Mouse (Mus musculus) hindbrain, embryonic 16.5 days (tissue): ENCODE results near the gene Ppm1l. TPM values are rescaled to one million over a fixed set of nuclear protein-coding genes. Genes with fewer than 3 reads are reported as not detected.

ENCODE experiments used
- ATAC-seq: fragments of 200-750 bp; cut with Nextera tagmentation; 2 replicates; pipeline ENCODE4 v1.8.0; 2017; ENCODE audit warnings: moderate TSS enrichment, moderate library complexity
- H3K27ac ChIP-seq: fragments of 300-500 bp; sonication (generic); 2 replicates; pipeline ENCODE4 v1.5.1; 2014; ENCODE audit warnings: low read depth, mild to moderate bottlenecking, control low read depth, low read length, moderate library complexity
- H3K27me3 ChIP-seq: fragments of 300-500 bp; sonication (generic); replicated peaks from 2 replicates; pipeline ENCODE4 v1.6.1; 2014; ENCODE audit warnings: low read length; ENCODE audit not compliant: control insufficient read depth, insufficient read depth
- H3K36me3 ChIP-seq: fragments of 300-500 bp; sonication (generic); 2 replicates; pipeline ENCODE4 v1.6.1; 2014; ENCODE audit warnings: mild to moderate bottlenecking, low read length, moderate library complexity, mixed read lengths; ENCODE audit not compliant: control insufficient read depth, insufficient read depth
- H3K4me1 ChIP-seq: fragments of 300-500 bp; sonication (generic); 2 replicates; pipeline ENCODE4 v1.6.1; 2014; ENCODE audit warnings: low read depth, low read length; ENCODE audit not compliant: control insufficient read depth, insufficient read depth
- H3K4me2 ChIP-seq: fragments of 300-500 bp; sonication (generic); 2 replicates; pipeline ENCODE4 v1.6.1; 2014; ENCODE audit warnings: mild to moderate bottlenecking, low read length, control low read depth, moderate library complexity
- H3K4me3 ChIP-seq: fragments of 300-500 bp; sonication (generic); 2 replicates; pipeline ENCODE4 v1.5.1; 2014; ENCODE audit warnings: mild to moderate bottlenecking, low read length, control low read depth, moderate library complexity
- H3K9ac ChIP-seq: fragments of 300-500 bp; sonication (generic); 2 replicates; pipeline ENCODE4 v1.6.1; 2014; ENCODE audit warnings: low read depth, mild to moderate bottlenecking, control low read depth, low read length, moderate library complexity
- H3K9me3 ChIP-seq: fragments of 300-500 bp; sonication (generic); 2 replicates; pipeline ENCODE4 v1.6.1; 2014; ENCODE audit warnings: mild to moderate bottlenecking, low read length, moderate library complexity; ENCODE audit not compliant: control insufficient read depth
- WGBS: fragments of 180-500 bp; shearing (Covaris S2); extraction: QIAGEN DNeasy Blood & Tissue Kit; methylation state at CpG from one replicate; pipeline ENCODE4 v1.1.7; 2014; 5-methylcytosine and 5-hydroxymethylcytosine counted together
- polyA plus RNA-seq: library from polyadenylated mRNA; unstranded; fragments of >200 nt; fragmentation: Nextera tagmentation; extraction: Ambion mirVana; gene quantifications from 2 replicates; pipeline ENCODE4 v1.2.1, GENCODE M21; 2015

Gene Ppm1l
- polyA plus RNA-seq, 1 experiment from 2014 or later: 19.1 TPM

DNA sequence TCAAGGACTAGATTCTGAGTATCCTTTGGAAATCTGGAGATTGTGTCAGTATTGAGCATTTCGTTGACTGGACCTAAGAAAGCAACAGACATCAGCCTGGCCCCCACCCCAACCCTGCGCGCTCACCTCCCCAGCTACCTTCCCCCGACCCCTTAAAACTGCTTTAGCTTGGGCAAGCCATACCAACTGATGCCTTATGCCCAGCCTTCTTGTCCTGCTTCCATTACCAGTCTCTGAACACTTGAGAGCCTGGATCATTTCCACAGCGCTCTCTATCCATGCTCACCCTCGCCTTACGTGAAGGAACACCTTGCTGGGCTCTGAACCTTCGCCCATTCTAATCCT, 41.9 kb downstream of the Ppm1l start:
- no peak overlapping the region for H3K9ac ChIP-seq
- no peak overlapping the region for H3K27ac ChIP-seq
- H3K4me1 ChIP-seq: peaks cover 7% of the 10 kb centered on the region
- no peaks in the 10 kb centered on the region for H3K27me3 ChIP-seq
- H3K4me3 ChIP-seq: no peak overlapping the region
- 95% methylated on average over 8 of the region's 8 CpGs for WGBS
- no peaks in the 10 kb centered on the region for H3K36me3 ChIP-seq
- H3K9me3 ChIP-seq: no peaks in the 10 kb centered on the region
- no peak for ATAC-seq
- no peak overlapping the region for H3K4me2 ChIP-seq

DNA sequence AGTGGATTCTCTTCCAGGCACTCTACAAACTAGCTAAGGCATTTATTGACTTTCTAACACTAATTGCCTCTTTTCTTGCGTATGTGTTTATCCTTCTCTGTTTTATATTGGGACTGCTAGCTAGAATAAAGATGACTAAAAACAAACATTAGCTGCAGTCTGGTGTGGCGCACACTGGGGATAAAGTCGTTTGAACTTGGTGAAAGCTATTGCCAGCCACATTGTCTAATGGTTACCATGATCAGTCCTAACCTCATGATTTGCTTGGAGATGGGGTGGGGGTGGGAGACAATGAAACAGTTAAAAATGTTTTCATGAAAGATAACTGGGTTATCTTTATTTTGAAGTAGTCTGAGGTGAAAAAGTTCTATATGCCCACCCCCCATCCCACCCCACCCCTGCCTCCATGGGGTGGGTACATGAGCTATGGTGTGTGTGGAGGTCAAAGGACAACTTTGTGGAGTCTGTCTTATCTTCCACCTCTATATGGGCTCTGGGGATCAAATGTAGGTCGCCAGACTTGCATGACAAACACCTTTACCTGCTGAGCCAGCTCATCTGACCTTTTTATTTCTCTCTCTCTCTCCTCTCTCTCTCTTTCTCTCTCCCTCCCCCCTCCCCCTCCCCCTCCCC, 43.7 kb downstream of the Ppm1l start:
- WGBS: 80% methylated on average over 4 of the region's 4 CpGs
- ATAC-seq: no peak

DNA sequence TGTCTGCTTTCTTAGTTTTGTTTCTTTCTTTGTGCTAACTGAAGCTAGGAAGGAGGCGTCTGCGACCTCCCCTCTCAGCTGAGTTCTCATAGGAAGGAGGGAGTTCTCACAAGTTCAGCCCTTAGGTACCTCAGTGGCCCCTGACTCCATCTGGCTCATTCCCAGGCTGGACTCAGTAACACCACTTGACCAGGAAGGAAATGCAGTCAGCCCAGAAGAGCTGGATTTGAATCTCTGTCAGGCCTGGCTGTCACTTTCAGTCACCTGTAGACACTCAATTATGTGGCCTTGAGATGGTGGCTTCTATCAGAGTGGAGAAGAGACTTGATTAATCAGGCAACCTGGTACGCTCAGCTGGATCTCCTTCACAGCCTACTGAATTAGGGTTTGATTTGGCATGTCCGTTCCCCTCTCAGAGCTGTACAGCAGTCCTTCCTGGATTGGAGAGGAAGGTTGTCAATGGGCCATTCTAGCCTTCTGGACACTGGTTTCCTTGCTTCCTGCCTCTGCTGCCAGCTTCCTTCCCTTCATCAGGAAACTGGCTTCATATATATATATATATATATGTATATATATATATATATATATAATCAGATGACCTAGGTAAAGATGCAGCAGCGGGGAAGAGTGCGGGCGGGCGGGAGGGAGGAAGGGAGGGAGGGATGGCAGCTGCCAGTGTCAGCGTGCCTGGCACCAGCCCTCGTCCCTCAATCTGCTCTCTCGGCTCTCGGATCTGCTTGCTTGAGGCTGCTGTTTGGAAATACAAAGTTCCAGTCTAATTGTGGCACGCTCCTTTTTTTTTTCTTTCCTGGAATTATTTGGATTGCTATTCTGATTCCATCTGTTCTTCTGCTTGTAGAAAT, 45.1 kb downstream of the Ppm1l start:
- H3K4me2 ChIP-seq: no peak overlapping the region
- H3K27ac ChIP-seq: peak overlapping the region; percentile 57
- H3K9ac ChIP-seq: no peak overlapping the region
- no peaks in the 10 kb centered on the region for H3K9me3 ChIP-seq
- H3K36me3 ChIP-seq: no peaks in the 10 kb centered on the region
- no peaks in the 10 kb centered on the region for H3K27me3 ChIP-seq
- no peak overlapping the region for H3K4me3 ChIP-seq
- H3K4me1 ChIP-seq: peaks cover 7% of the 10 kb centered on the region
- ATAC-seq: peak; percentile 66; the same call in 1 of the 2 replicates
- WGBS: 68% methylated on average over 13 of the region's 13 CpGs

More for the DNA sequence above, 43.7 kb downstream of the Ppm1l start:
- H3K9me3 ChIP-seq: no peaks in the 10 kb centered on the region
- H3K9ac ChIP-seq: no peak overlapping the region
- H3K4me3 ChIP-seq: no peak overlapping the region
- H3K36me3 ChIP-seq: no peaks in the 10 kb centered on the region
- no peaks in the 10 kb centered on the region for H3K27me3 ChIP-seq
- H3K4me1 ChIP-seq: peaks cover 7% of the 10 kb centered on the region
- H3K4me2 ChIP-seq: no peak overlapping the region
- H3K27ac ChIP-seq: no peak overlapping the region

DNA sequence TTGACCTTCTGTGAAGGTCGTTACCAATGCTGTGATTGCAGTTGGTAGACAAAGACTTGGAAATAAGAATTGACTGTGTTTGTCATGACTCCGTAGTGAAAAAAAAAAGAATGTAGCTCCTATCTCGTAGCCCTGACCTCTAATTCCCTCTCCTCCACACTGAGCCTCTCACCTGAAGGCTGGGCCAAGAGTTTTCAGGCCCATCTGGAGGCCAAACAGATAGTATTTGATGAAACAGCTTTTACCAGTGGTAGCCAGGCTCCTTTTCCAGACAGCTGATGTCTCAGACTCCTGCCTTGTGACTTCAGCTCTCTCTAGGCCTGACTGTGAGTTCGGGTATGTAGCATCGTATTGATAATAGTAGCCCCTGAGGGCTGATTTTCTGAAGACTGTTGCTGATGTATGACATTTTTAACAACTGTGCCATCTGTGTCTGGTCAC, 45.7 kb downstream of the Ppm1l start:
- ATAC-seq: 0 out of 2 replicates have a peak, but pooled peaks have one; percentile 7
- 67% methylated on average over 5 of the region's 5 CpGs for WGBS

DNA sequence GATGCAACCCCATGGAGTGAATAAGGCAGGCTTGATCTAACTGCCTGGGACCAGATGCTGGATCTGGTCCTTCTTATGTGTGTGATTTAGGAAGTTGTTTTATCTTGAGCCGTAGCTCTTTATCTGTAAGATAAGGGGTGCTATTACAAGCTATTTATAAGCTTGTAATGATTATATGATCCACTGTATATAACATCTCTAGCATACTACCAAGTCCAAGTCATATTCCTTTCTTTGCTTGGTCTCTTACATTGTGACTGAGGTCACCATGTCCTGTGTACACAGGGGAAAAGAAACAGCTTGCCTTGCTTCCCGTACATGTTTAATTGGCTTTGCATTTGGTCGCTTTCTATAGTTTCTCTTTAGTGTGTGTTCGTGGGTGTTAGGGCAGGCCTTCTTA, 46.2 kb downstream of the Ppm1l start:
- 79% methylated on average over 4 of the region's 4 CpGs for WGBS
- no peaks in the 10 kb centered on the region for H3K36me3 ChIP-seq
- no peak overlapping the region for H3K4me3 ChIP-seq
- no peak overlapping the region for H3K4me2 ChIP-seq
- no peaks in the 10 kb centered on the region for H3K9me3 ChIP-seq
- H3K4me1 ChIP-seq: peaks cover 7% of the 10 kb centered on the region
- H3K27ac ChIP-seq: no peak overlapping the region
- ATAC-seq: no peak
- H3K9ac ChIP-seq: no peak overlapping the region
- H3K27me3 ChIP-seq: no peaks in the 10 kb centered on the region

More for the DNA sequence above, 45.7 kb downstream of the Ppm1l start:
- H3K36me3 ChIP-seq: no peaks in the 10 kb centered on the region
- peak overlapping the region; percentile 57 for H3K27ac ChIP-seq
- H3K4me3 ChIP-seq: no peak overlapping the region
- no peak overlapping the region for H3K4me2 ChIP-seq
- no peaks in the 10 kb centered on the region for H3K9me3 ChIP-seq
- H3K9ac ChIP-seq: no peak overlapping the region
- peaks cover 7% of the 10 kb centered on the region for H3K4me1 ChIP-seq
- no peaks in the 10 kb centered on the region for H3K27me3 ChIP-seq

DNA sequence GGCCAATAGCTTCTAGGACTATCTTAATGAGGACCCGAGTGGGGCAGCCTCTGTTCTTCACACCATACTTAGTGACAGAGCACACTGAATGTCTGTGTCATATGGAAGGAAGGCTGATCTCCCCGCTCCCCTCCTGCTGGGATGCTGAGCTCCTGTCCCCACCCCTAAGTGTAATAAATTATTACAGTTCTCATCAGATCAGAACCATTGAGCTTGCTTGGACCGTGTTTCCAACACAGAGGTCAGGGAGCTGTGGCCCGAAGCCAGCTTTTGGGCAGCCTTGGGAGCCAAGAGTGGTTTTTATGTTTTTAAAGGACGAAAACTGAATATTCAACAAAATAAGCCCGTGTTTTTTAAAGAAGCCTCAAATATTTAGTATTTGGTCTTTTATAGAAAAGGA, 47.5 kb downstream of the Ppm1l start:
- no peak for ATAC-seq
- peaks cover 7% of the 10 kb centered on the region for H3K4me1 ChIP-seq
- H3K4me3 ChIP-seq: no peak overlapping the region
- no peak overlapping the region for H3K9ac ChIP-seq
- H3K36me3 ChIP-seq: no peaks in the 10 kb centered on the region
- H3K4me2 ChIP-seq: no peak overlapping the region
- no peak overlapping the region for H3K27ac ChIP-seq
- WGBS: 78% methylated on average over 6 of the region's 6 CpGs
- H3K27me3 ChIP-seq: no peaks in the 10 kb centered on the region
- no peaks in the 10 kb centered on the region for H3K9me3 ChIP-seq

DNA sequence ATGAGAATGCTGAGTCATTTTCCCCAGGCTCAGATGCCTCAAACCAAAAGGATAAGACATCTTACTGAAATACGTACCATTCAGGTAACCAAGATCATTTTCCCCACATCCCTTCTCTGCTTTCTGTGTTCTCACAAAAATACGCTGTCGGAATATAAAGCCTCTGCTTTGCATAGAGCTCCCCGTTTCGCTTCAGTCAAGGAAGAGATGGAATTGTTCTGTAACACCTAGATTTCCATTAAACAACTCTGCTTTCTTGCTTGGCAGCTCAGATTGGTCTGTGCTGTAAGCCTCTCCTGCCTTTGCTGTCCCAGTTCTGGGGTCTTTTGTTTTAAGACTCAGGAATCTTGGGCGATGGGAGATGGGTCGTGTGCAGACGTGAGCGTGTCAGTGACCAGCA, 51.3 kb downstream of the Ppm1l start:
- no peaks in the 10 kb centered on the region; the same call in 1 of the 2 replicates for H3K4me1 ChIP-seq

DNA sequence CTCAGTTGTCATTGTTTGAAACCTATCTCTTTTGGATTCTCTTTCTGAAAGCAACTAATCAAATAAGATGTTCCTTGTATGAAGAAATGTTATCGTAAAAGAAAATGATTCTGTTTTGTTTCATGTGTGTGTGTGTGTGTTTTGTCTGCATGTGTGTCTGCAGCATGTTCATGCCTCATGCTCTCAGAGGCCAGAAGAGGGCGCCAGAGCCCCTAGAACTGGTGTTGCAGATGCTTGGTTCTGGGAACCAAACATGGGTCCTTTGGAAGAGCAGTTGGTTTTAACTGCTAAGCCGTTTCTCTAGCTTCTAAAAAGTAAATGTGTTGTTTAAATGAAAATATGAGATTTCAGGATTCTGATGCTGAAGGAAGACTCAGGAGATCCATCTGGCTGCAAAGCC, 56.1 kb downstream of the Ppm1l start:
- Histone ChIP-seq H3K4me2 (no peak overlapping the region), H3K9ac (no peak overlapping the region), H3K4me3 (no peak overlapping the region), H3K4me1 (peaks cover 2% of the 10 kb centered on the region; the same call in 1 of the 2 replicates), H3K27ac (no peak overlapping the region), H3K9me3 (no peaks in the 10 kb centered on the region), H3K27me3 (no peaks in the 10 kb centered on the region), H3K36me3 (no peaks in the 10 kb centered on the region)
- no peak for ATAC-seq
- 83% methylated on average over 3 of the region's 3 CpGs for WGBS

More for the DNA sequence above, 51.3 kb downstream of the Ppm1l start:
- ATAC-seq: no peak
- 93% methylated on average over 9 of the region's 9 CpGs for WGBS
- H3K36me3 ChIP-seq: no peaks in the 10 kb centered on the region
- no peaks in the 10 kb centered on the region for H3K9me3 ChIP-seq
- no peak overlapping the region for H3K4me3 ChIP-seq
- H3K27me3 ChIP-seq: no peaks in the 10 kb centered on the region
- no peak overlapping the region for H3K4me2 ChIP-seq
- no peak overlapping the region for H3K9ac ChIP-seq
- H3K27ac ChIP-seq: no peak overlapping the region

DNA sequence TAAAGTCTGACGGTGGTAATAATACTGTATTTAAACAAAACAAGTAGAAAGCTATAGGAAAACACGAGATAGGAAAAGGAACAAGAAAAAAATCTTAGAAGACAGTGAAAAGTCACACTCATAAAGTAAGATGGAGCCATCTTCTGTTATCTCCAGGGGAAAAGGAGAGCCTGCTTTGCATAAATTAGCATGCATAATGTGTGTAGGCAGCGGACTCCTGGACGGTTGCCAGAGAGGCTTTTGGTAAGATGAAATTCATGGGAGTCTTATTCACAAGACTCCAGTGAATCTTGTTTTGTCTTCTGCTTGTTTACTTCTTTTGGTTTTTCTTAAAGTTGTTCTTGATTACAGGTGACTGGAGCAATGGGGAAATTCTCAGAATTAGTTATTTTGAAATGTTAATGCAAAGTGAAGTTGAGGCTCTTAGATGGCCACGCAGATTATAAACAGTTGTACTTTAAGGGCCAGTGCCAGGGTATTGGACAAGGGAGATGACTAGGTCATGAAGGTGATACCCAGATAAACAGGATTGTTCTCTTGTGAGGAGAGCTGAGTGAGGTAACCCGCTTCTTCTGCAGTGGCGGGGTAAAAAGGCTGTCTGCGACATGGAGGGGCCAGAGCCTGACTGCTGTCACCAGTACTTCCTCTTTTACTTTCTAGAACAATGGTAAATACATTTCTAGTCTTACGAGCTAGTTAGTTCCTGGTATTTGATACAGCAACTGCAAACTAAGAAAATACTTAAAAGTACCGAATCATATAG, 57.1 kb downstream of the Ppm1l start:
- 56% methylated on average over 10 of the region's 10 CpGs for WGBS
- Histone ChIP-seq H3K36me3 (no peaks in the 10 kb centered on the region), H3K4me2 (no peak overlapping the region), H3K27me3 (no peaks in the 10 kb centered on the region), H3K4me3 (no peak overlapping the region), H3K4me1 (peaks cover 2% of the 10 kb centered on the region; the same call in 1 of the 2 replicates), H3K9ac (no peak overlapping the region), H3K27ac (no peak overlapping the region), H3K9me3 (no peaks in the 10 kb centered on the region)
- peak; percentile 82 for ATAC-seq
